In the genomic region with DNA sequence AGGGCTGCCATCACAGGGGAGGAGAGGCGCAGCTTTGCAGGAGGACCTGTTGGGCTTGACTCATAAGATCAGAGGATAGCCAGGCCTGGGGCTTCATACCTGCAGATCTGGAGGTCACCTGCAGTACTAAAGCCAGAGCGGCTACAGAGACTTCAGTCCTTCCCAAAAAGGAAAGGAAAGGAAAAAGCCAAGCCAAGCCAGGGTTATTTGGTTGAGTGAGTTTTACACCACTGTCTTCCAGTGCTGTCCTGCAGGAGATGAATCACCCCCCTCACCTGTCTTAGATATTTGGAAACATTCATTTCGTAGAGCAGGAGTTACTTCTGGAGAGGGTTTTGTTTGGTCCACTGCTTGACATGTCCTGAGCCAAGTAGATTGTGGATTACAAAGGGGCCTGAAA, we compare ENCODE assay signal across 22 mouse cellular contexts. TPM values are rescaled to one million over a fixed set of nuclear protein-coding genes. Genes with fewer than 3 reads are reported as not detected.
A peak's percentile ranks its signal among the peaks of the same experiment; 100 is the strongest.
DNase-seq lines count a peak whose midpoint lies in the region; ATAC-seq and TF ChIP-seq lines count a peak whose summit lies in the region.
"Had no signal": no experiment of that assay in that cellular context is flagged by ENCODE, and none has a peak within 500 bp of the region (broad histone marks: within the 10 kb centered on the region; RNA-seq: fewer than 3 reads in every experiment).

No protein-coding gene starts in this region.

- TF ChIP-seq POLR2A in kidney, adult 2 months (IDR thresholded peaks at IDR 0.05; ENCODE audit: low read depth, low read length): no peak

- H3K27me3 ChIP-seq in kidney, adult 2 months (replicated peaks; ENCODE audit: control insufficient read depth, insufficient read depth, low read length): no peaks in the 10 kb centered on the region
- no peaks in the 10 kb centered on the region for H3K27me3 ChIP-seq in liver, embryonic 12.5 days (replicated peaks)
- H3K27me3 ChIP-seq in liver, embryonic 11.5 days (replicated peaks; ENCODE audit: control insufficient read depth, insufficient read depth, low read length): no peaks in the 10 kb centered on the region
- no peaks in the 10 kb centered on the region for H3K27me3 ChIP-seq in liver, embryonic 16.5 days (ENCODE audit: control insufficient read depth, insufficient read depth, low read depth, low read length)
- no peaks in the 10 kb centered on the region for H3K27me3 ChIP-seq in midbrain, embryonic 14.5 days (ENCODE audit: control insufficient read depth, insufficient read depth, low read length)
- H3K27me3 ChIP-seq: CH12.LX; hindbrain, embryonic 12.5 days had no signal

- no peak overlapping the region for H3K4me3 ChIP-seq in kidney, adult 2 months (ENCODE audit: insufficient read depth, low read depth, low read length)
- no peak overlapping the region for H3K4me3 ChIP-seq in liver, embryonic 12.5 days
- no peak overlapping the region for H3K4me3 ChIP-seq in liver, embryonic 11.5 days (ENCODE audit: low read depth, low read length)
- no peak overlapping the region for H3K4me3 ChIP-seq in liver, embryonic 16.5 days (ENCODE audit: low read depth, low read length)
- no peak overlapping the region for H3K4me3 ChIP-seq in midbrain, embryonic 14.5 days (replicated peaks; ENCODE audit: low read depth, low read length)
- H3K4me3 ChIP-seq: hindbrain, embryonic 12.5 days; layer of hippocampus, adult 2 months had no signal

- 52% methylated on average over 3 of the region's 3 CpGs for WGBS in kidney, adult 2 months
- 86% methylated on average over 3 of the region's 3 CpGs for WGBS in liver, embryonic 12.5 days (ENCODE audit: insufficient replicate concordance)
- WGBS in liver, embryonic 11.5 days: 80% methylated on average over 3 of the region's 3 CpGs
- 57% methylated on average over 3 of the region's 3 CpGs for WGBS in liver, embryonic 16.5 days (ENCODE audit: insufficient replicate concordance)
- WGBS in midbrain, embryonic 14.5 days: 85% methylated on average over 3 of the region's 3 CpGs

- H3K9me3 ChIP-seq in liver, embryonic 12.5 days (replicated peaks): no peaks in the 10 kb centered on the region
- H3K9me3 ChIP-seq in liver, embryonic 11.5 days (ENCODE audit: control insufficient read depth, low read length): no peaks in the 10 kb centered on the region
- H3K9me3 ChIP-seq in liver, embryonic 16.5 days (replicated peaks; ENCODE audit: control insufficient read depth, low read length): no peaks in the 10 kb centered on the region
- H3K9me3 ChIP-seq in midbrain, embryonic 14.5 days (ENCODE audit: control insufficient read depth, low read length): no peaks in the 10 kb centered on the region
- H3K9me3 ChIP-seq: hindbrain, embryonic 12.5 days had no signal

- H3K9ac ChIP-seq in liver, embryonic 12.5 days: no peak overlapping the region
- H3K9ac ChIP-seq in liver, embryonic 11.5 days (ENCODE audit: low read depth, low read length): no peak overlapping the region
- no peak overlapping the region for H3K9ac ChIP-seq in liver, embryonic 16.5 days (ENCODE audit: low read depth, low read length)
- H3K9ac ChIP-seq in midbrain, embryonic 14.5 days (replicated peaks; ENCODE audit: low read length): no peak overlapping the region
- H3K9ac ChIP-seq: forebrain, postnatal 0 days; hindbrain, embryonic 12.5 days had no signal

- DNase-seq in kidney, adult 2 months: peak; percentile 52
- no peak for DNase-seq in kidney, postnatal 4 days
- no peak for DNase-seq in liver, embryonic 11.5 days (ENCODE audit: low spot score)
- DNase-seq in midbrain, embryonic 14.5 days: no peak
- DNase-seq in left cerebral cortex, adult 11 months (ENCODE audit: low spot score): no peak
- DNase-seq: adrenal gland, postnatal 25 days; cerebellum, adult 11 months; cerebellum, postnatal 10 days; forebrain, postnatal 0 days; gastrocnemius, postnatal 36 days; heart, postnatal 10 days; lung, adult 2 months; lung, postnatal 36 days; retina, postnatal 1 day; right cerebral cortex, postnatal 4 days; thymus, adult 18-20 months; thymus, postnatal 4 days had no signal

- peak overlapping the region; percentile 44; the same call in 1 of the 2 replicates for H3K4me2 ChIP-seq in liver, embryonic 12.5 days
- H3K4me2 ChIP-seq in liver, embryonic 11.5 days: no peak overlapping the region
- peak overlapping the region; percentile 38 for H3K4me2 ChIP-seq in liver, embryonic 16.5 days (ENCODE audit: low read depth, low read length)
- no peak overlapping the region for H3K4me2 ChIP-seq in midbrain, embryonic 14.5 days (ENCODE audit: low read length)

- TF ChIP-seq CTCF in kidney, adult 2 months (conservative IDR thresholded peaks at IDR 0.05; ENCODE audit: insufficient read depth, insufficient read length, low read depth, low read length): no peak

- ATAC-seq in liver, embryonic 12.5 days: no peak
- ATAC-seq in liver, embryonic 11.5 days (replicated peaks; ENCODE audit: low FRiP score): no peak
- ATAC-seq in liver, embryonic 16.5 days (ENCODE audit: low read depth): no peak
- ATAC-seq in midbrain, embryonic 14.5 days (ENCODE audit: low FRiP score, low TSS enrichment): no peak
- ATAC-seq: forebrain, postnatal 0 days had no signal

- peaks cover 48% of the 10 kb centered on the region for H3K4me1 ChIP-seq in kidney, adult 2 months (ENCODE audit: control insufficient read depth, insufficient read depth, low read length)
- peaks cover 53% of the 10 kb centered on the region for H3K4me1 ChIP-seq in liver, embryonic 12.5 days
- peaks cover 24% of the 10 kb centered on the region for H3K4me1 ChIP-seq in liver, embryonic 11.5 days (replicated peaks; ENCODE audit: control insufficient read depth, insufficient read depth, low read length)
- peaks cover 5% of the 10 kb centered on the region for H3K4me1 ChIP-seq in liver, embryonic 16.5 days (ENCODE audit: control insufficient read depth, low read depth, low read length)
- H3K4me1 ChIP-seq in midbrain, embryonic 14.5 days (ENCODE audit: control insufficient read depth, insufficient read depth, low read length): no peaks in the 10 kb centered on the region

- H3K27ac ChIP-seq in kidney, adult 2 months (ENCODE audit: insufficient read depth, low read depth, low read length): peak overlapping the region; percentile 83
- H3K27ac ChIP-seq in liver, embryonic 12.5 days: 0 out of 2 replicates have a peak overlapping the region, but pooled peaks have one; percentile 10
- no peak overlapping the region for H3K27ac ChIP-seq in liver, embryonic 11.5 days (ENCODE audit: low read depth, low read length)
- peak overlapping the region; percentile 68 for H3K27ac ChIP-seq in liver, embryonic 16.5 days (ENCODE audit: low read length)
- no peak overlapping the region for H3K27ac ChIP-seq in midbrain, embryonic 14.5 days (replicated peaks; ENCODE audit: low read depth, low read length)
- H3K27ac ChIP-seq: hindbrain, embryonic 12.5 days; layer of hippocampus, adult 2 months had no signal

- H3K36me3 ChIP-seq in kidney, adult 2 months (ENCODE audit: control insufficient read depth, insufficient read depth, low read length): no peaks in the 10 kb centered on the region
- no peaks in the 10 kb centered on the region for H3K36me3 ChIP-seq in liver, embryonic 12.5 days
- H3K36me3 ChIP-seq in liver, embryonic 11.5 days (ENCODE audit: control insufficient read depth, insufficient read depth, low read length): no peaks in the 10 kb centered on the region
- no peaks in the 10 kb centered on the region for H3K36me3 ChIP-seq in liver, embryonic 16.5 days (ENCODE audit: control insufficient read depth, insufficient read depth)
- H3K36me3 ChIP-seq in midbrain, embryonic 14.5 days (ENCODE audit: control insufficient read depth, insufficient read depth, low read length): no peaks in the 10 kb centered on the region
- H3K36me3 ChIP-seq: hindbrain, embryonic 12.5 days had no signal

RNA-seq across cellular contexts. Expression of a gene that starts 15.7 kb away (rescaled TPM):
- polyA plus RNA-seq in kidney, adult 2 months (2012; rRNA removed): 106 and 131 TPM in 2 replicates
- 5.8 and 6.0 TPM in 2 replicates for polyA plus RNA-seq in liver, embryonic 12.5 days (2016; fragmentation: Nextera tagmentation; extraction: Ambion mirVana)
- 9.5 and 10.0 TPM in 2 replicates for polyA plus RNA-seq in liver, embryonic 11.5 days (2014; fragmentation: Nextera tagmentation; extraction: Ambion mirVana)
- polyA plus RNA-seq in liver, embryonic 16.5 days (2015; fragmentation: Nextera tagmentation; extraction: Ambion mirVana): 2.9 and 3.5 TPM in 2 replicates
- 11.6 and 12.0 TPM in 2 replicates for polyA plus RNA-seq in midbrain, embryonic 14.5 days (2014; fragmentation: Nextera tagmentation; extraction: Ambion mirVana)

RNA-seq across cellular contexts. Expression of a gene that starts 42.5 kb away (rescaled TPM):
- 8.3 and 13.2 TPM in 2 replicates for polyA plus RNA-seq in kidney, adult 2 months (2012; rRNA removed)
- 29.9 and 31.6 TPM in 2 replicates for polyA plus RNA-seq in liver, embryonic 12.5 days (2016; fragmentation: Nextera tagmentation; extraction: Ambion mirVana)
- polyA plus RNA-seq in liver, embryonic 11.5 days (2014; fragmentation: Nextera tagmentation; extraction: Ambion mirVana): 44.4 and 53.4 TPM in 2 replicates
- polyA plus RNA-seq in liver, embryonic 16.5 days (2015; fragmentation: Nextera tagmentation; extraction: Ambion mirVana): 18.0 and 20.7 TPM in 2 replicates
- 220 and 249 TPM in 2 replicates for polyA plus RNA-seq in midbrain, embryonic 14.5 days (2014; fragmentation: Nextera tagmentation; extraction: Ambion mirVana)

Comparison
In these comparisons a context has a peak if more than half of its experiments do, and no peak if none do; other contexts are left out.
1. H3K27ac ChIP-seq: peak in kidney, adult 2 months (single experiment), liver, embryonic 12.5 days (single experiment) and liver, embryonic 16.5 days (single experiment); none in liver, embryonic 11.5 days (single experiment) and midbrain, embryonic 14.5 days (single experiment).
2. H3K4me2 ChIP-seq: peak in liver, embryonic 12.5 days (single experiment) and liver, embryonic 16.5 days (single experiment); none in liver, embryonic 11.5 days (single experiment) and midbrain, embryonic 14.5 days (single experiment).